Mouse (Mus musculus) liver, adult 2 months (tissue): ENCODE results near the gene Hgd.

Source experiments
- CTCF ChIP-seq: fragments of 200-500 bp; IDR thresholded peaks from 2 replicates; pipeline ENCODE4 v1.5.1; 2011; ENCODE audit warnings: low read depth, low read length, control low read depth
- POLR2A ChIP-seq: fragments of 200-500 bp; IDR thresholded peaks from 2 replicates; pipeline ENCODE4 v1.6.1; 2011; ENCODE audit warnings: low read length, control low read depth; ENCODE audit not compliant: insufficient read depth; ENCODE audit errors: extremely low read depth

DNA sequence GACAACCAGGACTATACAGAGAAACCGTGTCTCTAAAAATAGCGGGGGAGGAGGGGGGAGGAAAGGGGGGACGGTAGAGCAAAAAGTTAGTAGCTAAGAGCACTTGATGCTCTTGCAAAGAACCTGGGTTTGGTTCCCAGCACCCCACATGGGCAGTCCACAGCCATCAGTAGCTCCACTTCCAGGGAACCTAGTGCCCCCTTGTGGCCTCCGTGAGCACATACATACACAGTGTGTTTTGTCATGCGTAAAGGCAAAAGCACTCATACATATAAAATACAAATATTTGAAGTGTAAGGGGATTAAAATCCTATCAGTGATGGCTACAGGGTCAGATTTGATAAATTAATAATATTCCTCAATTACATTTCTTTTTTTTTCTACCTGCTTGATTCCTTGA lies 6.9 kb upstream of the Hgd start:
- TF ChIP-seq CTCF: peak; percentile 28
- no peak for TF ChIP-seq POLR2A
